Mouse (Mus musculus) v-Abl transformed pro-B cells (cell line): ENCODE data around the gene Kif1a.

ENCODE experiments used
- in situ Hi-C, 2 experiments: fragments of 400-800 bp; cut with MboI; formaldehyde crosslinking; loops; one replicate each; pipeline ENCODE4 v1.15.1; 2025; ENCODE audit not compliant: unreplicated experiment in 2 of 2

Gene Kif1a

GRCm38 (mm10) chr1:92976141-92976566, 125.6 kb downstream of the Kif1a start:
- in situ Hi-C loops = no loop called here

GRCm38 (mm10) chr1:92972854-92973253, 128.9 kb downstream of the Kif1a start:
- in situ Hi-C loops = loop anchor here in 1 of 2 experiments (25.0 kb wide), 1 partner anchor 1114 kb away; no protein-coding TSS in a partner anchor

GRCm38 (mm10) chr1:92971879-92972795, 129.6 kb downstream of the Kif1a start:
- in situ Hi-C loops = loop anchor here in 1 of 2 experiments (25.0 kb wide), 1 partner anchor 1115 kb away; no protein-coding TSS in a partner anchor

GRCm38 (mm10) chr1:92970791-92971190, 131.0 kb downstream of the Kif1a start:
- in situ Hi-C loops = loop anchor here in 1 of 2 experiments (25.0 kb wide), 1 partner anchor 1117 kb away; no protein-coding TSS in a partner anchor
